Mouse (Mus musculus) testis, adult 2 months (tissue): ENCODE measurements around the gene Rerg.

ENCODE experiments used
- CTCF ChIP-seq: fragments of 200-500 bp; IDR thresholded peaks from 2 replicates; pipeline ENCODE4 v1.5.1; 2012; ENCODE audit warnings: low read depth, mild to moderate bottlenecking, inconsistent platforms, low read length, moderate library complexity; ENCODE audit not compliant: control insufficient read depth, insufficient read depth, insufficient replicate concordance
- POLR2A ChIP-seq: fragments of 200-500 bp; IDR thresholded peaks from 2 replicates; pipeline ENCODE4 v1.6.1; 2012; ENCODE audit warnings: low read depth, mild to moderate bottlenecking, inconsistent platforms, low read length, moderate library complexity; ENCODE audit not compliant: control insufficient read depth

- TF ChIP-seq POLR2A (no peak), CTCF (no peak)
Measured at GRCm38 (mm10) chr6:137061880-137062531, 108.3 kb downstream of the Rerg start.
